Mouse (Mus musculus) CD4-positive, CD25-positive, alpha-beta regulatory T cell, adult 4 months (primary cell): ENCODE results near the gene Gm10392. TPM values are rescaled to one million over a fixed set of nuclear protein-coding genes. Genes with fewer than 3 reads are reported as not detected.

Experiments used
- ATAC-seq: one replicate; pipeline ENCODE4 v1.8.0; 2017
- polyA plus RNA-seq, 2 experiments: library from polyadenylated mRNA; unstranded; fragments of 100-300 nt; shearing (Covaris generic); gene quantifications; one replicate each; pipeline ENCODE4 v1.2.1; 2017

Gene Gm10392
- polyA plus RNA-seq, 2 experiments from 2014 or later, result 0.48 to 0.58 TPM

DNA sequence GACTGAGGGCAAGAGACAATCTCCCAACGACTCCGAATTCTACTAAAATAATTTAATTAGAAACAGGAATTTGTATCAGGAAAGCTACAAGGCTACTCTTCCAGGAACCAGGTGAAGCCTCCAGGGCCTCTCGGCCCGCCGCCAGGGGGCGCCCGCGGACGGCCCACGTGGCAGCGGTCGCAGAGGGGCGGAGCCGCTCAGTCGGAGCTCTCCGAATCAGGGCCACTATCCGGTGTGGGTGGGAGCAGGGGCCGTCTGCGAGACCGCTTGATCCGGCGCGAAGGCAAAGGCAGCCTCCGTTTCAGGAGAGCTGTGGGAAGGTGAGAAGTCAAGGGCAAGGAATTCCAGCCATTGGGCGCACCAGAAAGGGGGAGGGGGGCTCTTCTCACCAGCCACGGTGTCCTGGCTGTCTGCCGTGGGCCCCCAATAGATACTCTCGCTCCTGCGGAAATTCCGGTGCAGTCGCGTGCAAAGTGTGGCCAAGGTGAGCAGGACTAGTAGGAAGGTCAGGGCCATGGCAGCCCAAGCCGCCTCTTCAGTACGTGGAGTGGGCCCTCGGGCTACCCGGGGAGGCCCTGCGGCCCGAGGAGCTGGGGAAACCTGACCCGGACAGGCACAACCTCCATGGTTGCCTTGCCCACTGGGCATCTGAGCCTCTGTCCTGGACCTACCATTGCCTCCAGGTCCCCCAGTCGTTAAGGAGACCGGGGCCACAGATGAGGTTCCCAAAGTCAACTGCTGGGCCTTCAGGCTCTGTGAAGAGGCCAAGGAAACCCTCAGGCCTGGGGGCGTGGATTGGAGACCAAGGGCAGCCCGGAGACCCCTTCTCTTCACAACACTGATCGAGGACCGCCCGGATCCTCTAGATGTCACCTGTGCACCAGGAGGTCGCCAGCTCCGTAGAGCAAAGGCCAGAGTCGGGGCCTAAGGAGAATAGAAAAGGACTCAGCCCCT, 10.7 kb downstream of the Gm10392 start:
- peak; percentile 79 for ATAC-seq

DNA sequence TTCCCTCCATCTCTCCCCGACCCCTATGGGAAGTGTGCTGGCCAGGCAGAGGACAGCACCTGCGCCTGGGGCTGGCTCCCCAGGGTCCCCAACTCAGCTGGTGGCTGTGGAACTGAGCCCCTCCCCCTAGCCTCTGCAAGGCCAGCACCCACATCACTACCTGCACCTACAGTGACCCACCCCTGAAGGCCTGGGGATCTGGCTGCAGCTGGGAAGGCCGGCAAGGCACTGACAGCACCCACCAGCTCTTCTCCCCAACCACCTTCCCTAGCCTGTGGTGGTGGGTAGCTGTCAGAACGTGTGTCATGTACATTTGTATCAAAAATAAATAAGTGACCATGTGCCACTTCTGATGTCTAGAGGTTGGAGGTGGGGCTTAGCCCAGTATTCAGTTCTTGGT, 11.6 kb downstream of the Gm10392 start:
- no peak for ATAC-seq

GRCm38 (mm10) chr11:77506941-77507340, 12.1 kb downstream of the Gm10392 start:
- no peak for ATAC-seq

DNA sequence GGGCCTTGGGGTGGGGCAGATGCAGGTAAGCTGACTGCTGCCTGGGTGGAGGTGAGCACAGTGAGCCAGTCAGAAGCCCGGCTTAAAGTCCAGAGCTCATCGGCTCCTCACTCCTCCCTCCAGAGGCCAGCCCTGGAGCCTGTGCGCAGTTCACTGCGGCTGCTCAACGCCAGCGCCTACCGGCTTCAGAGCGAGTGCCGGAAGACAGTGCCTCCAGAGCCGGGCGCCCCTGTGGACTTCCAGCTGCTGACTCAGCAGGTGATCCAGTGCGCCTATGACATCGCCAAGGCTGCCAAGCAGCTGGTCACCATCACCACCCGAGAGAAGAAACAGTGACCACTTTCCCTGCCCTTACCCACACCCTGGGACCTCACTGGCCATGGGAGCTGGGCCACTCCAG, 12.7 kb downstream of the Gm10392 start:
- no peak for ATAC-seq

GRCm38 (mm10) chr11:77505291-77505980, 13.6 kb downstream of the Gm10392 start:
- ATAC-seq, result no peak

DNA sequence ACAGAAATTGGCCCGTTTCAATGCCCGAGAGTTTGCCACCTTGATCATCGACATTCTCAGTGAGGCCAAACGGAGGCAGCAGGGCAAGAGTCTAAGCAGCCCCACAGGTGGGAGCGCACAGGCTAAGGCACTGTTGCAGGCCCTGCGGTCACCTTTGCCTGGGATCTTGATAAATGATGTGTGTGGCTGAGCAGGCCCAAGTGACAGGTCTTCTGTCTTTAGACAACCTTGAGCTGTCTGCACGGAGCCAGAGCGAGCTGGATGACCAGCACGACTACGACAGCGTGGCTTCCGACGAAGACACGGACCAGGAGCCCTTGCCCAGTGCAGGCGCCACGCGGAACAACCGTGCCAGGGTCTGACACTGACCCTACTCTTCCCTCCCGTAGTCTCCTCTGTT, 14.6 kb downstream of the Gm10392 start:
- ATAC-seq, result no peak

- no peak for ATAC-seq
Observed at GRCm38 (mm10) chr11:77503511-77503910, 15.5 kb downstream of the Gm10392 start.

DNA sequence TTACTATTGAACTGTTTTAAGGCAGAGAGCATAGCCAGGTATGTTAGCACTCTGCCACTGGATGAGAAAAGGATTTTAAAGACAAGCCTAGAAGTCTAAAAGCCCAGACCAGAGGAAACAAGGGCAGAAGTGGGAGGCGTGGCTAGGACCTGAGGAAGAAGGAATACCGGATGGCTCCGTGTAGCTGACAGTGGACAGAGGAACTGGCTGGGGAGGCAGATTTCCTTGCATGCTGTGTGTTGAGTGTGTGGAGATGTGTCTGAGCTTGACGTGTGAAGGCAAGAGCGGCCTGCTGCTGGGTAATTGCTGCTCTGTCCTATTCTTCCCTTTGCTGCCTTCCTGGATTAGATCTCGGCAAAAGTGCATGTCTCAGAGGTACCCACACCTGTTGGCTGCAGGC, 16.5 kb downstream of the Gm10392 start:
- ATAC-seq, result no peak

- ATAC-seq, result no peak
Observed at GRCm38 (mm10) chr11:77501971-77502370, 17.0 kb downstream of the Gm10392 start.

DNA sequence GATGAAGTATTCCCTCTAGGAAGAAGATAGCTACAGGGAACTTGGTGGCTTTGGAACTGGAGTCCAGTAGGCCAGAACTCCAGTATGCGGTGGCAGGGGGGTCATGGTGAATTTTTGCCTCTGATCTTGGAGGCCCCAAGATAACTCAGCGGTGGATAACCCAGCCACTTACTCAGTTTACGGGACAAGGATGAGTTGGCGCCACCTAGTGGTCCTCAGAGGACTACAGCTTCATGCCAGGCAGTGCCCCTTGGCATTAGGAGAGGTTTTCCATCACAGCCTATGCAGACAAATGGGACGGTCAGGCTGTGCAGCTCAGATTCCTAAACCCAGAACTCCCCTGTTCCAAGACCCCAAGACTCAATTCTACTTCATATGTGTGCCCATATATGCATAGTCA, 17.6 kb downstream of the Gm10392 start:
- peak; percentile 81 for ATAC-seq

DNA sequence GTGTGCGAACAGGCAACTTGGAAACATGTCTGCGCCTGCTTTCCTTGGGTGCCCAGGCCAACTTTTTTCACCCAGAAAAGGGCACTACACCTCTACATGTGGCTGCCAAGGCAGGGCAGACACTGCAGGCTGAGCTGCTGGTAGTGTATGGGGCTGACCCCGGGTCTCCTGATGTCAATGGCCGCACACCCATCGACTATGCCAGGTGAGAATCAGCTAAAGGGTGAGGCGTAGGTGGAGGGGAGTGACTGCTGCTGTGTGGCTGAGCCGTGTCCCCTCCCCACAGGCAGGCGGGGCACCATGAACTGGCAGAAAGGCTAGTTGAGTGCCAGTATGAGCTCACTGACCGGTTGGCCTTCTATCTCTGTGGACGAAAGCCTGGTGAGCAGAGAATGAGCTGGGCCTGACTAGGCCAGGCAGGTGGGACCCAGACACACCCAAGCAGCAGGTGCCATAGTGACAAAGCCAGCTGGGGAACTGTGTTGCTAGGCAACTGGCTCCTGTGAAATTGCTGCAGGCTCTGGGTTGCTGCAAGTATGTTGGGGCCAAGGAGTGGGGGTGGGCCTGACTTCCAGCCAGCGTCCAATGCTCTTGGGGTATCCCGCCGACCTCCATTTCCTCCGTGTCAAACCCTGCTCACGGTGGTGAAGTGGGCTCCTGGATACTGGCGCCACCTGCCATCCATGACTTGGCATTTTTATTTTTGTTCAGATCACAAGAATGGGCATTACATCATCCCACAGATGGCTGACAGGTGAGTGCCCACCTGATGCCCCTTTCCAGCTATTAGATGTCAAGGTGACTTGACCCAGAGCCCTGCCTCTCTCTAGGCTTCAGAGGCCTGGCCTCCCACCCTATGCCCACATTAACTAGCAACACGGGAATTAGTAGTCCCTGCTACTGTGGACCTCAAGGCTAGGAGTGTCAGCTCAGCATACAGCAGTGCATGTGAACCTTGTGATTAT, 18.4 kb downstream of the Gm10392 start:
- ATAC-seq, result no peak

- no peak for ATAC-seq
Observed at GRCm38 (mm10) chr11:77499354-77499753, 19.6 kb downstream of the Gm10392 start.

GRCm38 (mm10) chr11:77498261-77499139, 20.5 kb downstream of the Gm10392 start:
- no peak for ATAC-seq

DNA sequence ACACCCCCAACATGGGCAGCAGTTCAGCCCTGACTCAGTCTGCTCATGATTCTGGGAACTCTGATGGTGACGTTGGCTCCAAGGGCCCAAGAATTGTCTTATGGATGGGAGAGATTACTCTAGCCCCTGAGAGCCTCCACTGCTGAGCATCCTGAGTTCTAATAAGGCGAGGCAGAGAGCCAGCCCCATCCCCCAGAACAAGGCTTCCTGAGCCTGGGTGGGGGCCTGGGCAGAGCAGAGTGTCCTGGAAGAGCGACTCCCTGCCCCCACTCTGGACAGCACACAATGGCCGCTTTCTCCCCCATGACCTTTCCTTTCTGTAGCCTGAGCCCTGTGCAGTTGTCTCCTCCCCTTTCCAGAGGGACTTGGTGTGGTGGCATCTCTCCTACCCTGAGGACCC, 21.1 kb downstream of the Gm10392 start:
- no peak for ATAC-seq

DNA sequence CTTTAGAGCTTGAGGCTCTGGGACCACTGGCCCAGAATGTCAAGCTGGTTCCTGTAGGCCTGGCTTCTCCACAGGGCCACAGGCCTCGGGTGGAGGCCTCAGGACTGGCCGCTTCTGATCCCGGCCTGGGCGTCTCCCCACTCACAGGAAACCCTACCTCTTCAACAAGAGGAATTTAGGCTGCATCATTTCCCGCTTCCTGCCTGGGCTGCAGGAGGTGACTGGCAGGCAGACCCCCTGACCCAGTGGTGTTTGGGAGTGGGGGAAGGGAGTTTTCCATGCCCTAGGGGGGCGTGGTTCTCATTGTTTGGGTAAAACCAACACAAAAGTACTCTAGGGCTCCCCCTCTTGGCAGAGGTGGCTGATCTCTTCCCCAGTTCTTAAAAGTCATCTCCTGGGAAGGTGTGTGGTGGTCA, 21.6 kb downstream of the Gm10392 start:
- no peak for ATAC-seq

DNA sequence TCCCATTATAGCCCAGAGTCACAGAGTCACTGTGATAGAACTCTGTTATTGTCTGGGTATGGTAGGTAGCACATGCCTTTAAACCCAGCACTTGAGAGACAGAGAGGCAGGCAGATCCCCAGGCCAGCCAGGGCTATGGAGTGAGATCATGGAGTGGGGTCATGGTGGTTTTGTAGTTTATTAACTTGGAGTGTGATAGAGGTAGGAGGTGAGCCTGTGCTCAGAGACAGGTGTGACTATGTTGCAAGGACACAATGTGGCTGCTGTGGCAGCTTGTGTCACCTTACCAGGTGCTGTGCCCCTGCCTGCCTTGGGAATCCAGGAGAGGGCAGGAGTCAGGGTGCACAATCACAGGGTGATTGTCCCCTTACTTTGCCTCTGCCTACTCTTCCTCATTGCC, 23.5 kb downstream of the Gm10392 start:
- no peak for ATAC-seq

GRCm38 (mm10) chr11:77494782-77495181, 24.2 kb downstream of the Gm10392 start:
- ATAC-seq, result no peak

GRCm38 (mm10) chr11:77494344-77494676, 24.7 kb downstream of the Gm10392 start:
- no peak for ATAC-seq

- ATAC-seq, result no peak
Observed at GRCm38 (mm10) chr11:77493512-77494343, 25.3 kb downstream of the Gm10392 start, which contains the start of gene Git1. TSS of gene Git1 (plus strand) at chr11:77493562.

DNA sequence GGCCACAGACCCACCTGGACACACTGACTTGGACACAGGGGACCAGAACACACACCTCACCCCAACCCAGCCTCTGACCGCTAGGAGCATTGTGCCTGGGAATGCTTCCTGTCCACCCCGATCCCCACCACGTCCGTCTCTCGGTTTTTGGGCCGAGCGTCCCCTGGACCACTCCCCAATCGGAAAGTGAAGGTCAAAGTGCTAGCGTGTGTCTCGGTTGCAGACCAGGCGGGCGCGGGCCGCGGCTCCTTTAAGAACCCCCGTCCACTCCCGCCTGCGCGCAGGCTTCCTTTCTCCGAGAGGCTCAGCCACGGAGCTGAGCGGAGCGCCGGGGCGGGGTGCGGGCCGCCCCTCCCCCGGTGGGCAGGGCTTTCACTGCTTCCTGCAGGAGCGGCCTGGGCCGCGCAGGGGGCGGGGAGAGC, 26.1 kb downstream of the Gm10392 start:
- peak; percentile 81 for ATAC-seq
